Mouse (Mus musculus): ENCODE measurements around the gene Cdk4. TPM values are rescaled to one million over a fixed set of nuclear protein-coding genes. Genes with fewer than 3 reads are reported as not detected.

The Cdk4 gene
- polyA plus RNA-seq, 1 experiment from 2014 or later = 293 TPM

- Histone ChIP-seq H3K4me1 (ENCODE audit: control insufficient read depth, low read depth, low read length) (peaks cover 17% of the 10 kb centered on the region), H3K4me3 (ENCODE audit: low read depth, low read length) (no peak overlapping the region), H3K27me3 (ENCODE audit: control insufficient read depth, insufficient read depth, low read depth, low read length) (no peaks in the 10 kb centered on the region), H3K36me3 (ENCODE audit: control insufficient read depth, insufficient read depth) (peaks cover 17% of the 10 kb centered on the region), H3K9me3 (replicated peaks; ENCODE audit: control insufficient read depth, low read length) (no peaks in the 10 kb centered on the region), H3K27ac (ENCODE audit: low read length) (no peak overlapping the region), H3K4me2 (ENCODE audit: low read depth, low read length) (no peak overlapping the region), H3K9ac (ENCODE audit: low read depth, low read length) (no peak overlapping the region)
- 77% methylated on average over 20 of the region's 20 CpGs for WGBS (ENCODE audit: insufficient replicate concordance)
- ATAC-seq (ENCODE audit: low read depth) = no peak
Measured at GRCm38 (mm10) chr10:127098514-127098913, 35.2 kb downstream of the Cdk4 start.

GRCm38 (mm10) chr10:127099191-127099590 is 35.9 kb downstream of the Cdk4 start:
- no peaks in the 10 kb centered on the region for H3K27me3 ChIP-seq (ENCODE audit: control insufficient read depth, insufficient read depth, low read depth, low read length)
- no peak overlapping the region for H3K4me2 ChIP-seq (ENCODE audit: low read depth, low read length)
- WGBS (ENCODE audit: insufficient replicate concordance) = 75% methylated on average over 10 of the region's 10 CpGs
- no peak for ATAC-seq (ENCODE audit: low read depth)
- H3K9ac ChIP-seq (ENCODE audit: low read depth, low read length) = no peak overlapping the region
- peaks cover 20% of the 10 kb centered on the region for H3K4me1 ChIP-seq (ENCODE audit: control insufficient read depth, low read depth, low read length)
- no peak overlapping the region for H3K4me3 ChIP-seq (ENCODE audit: low read depth, low read length)
- H3K27ac ChIP-seq (ENCODE audit: low read length) = no peak overlapping the region
- H3K9me3 ChIP-seq (replicated peaks; ENCODE audit: control insufficient read depth, low read length) = no peaks in the 10 kb centered on the region
- H3K36me3 ChIP-seq (ENCODE audit: control insufficient read depth, insufficient read depth) = peaks cover 17% of the 10 kb centered on the region

- 62% methylated on average over 15 of the region's 15 CpGs for WGBS (ENCODE audit: insufficient replicate concordance)
Measured at GRCm38 (mm10) chr10:127099868-127100267, 36.5 kb downstream of the Cdk4 start.

GRCm38 (mm10) chr10:127100414-127100813 is 37.1 kb downstream of the Cdk4 start:
- no peaks in the 10 kb centered on the region for H3K27me3 ChIP-seq (ENCODE audit: control insufficient read depth, insufficient read depth, low read depth, low read length)
- H3K4me2 ChIP-seq (ENCODE audit: low read depth, low read length) = no peak overlapping the region
- H3K4me3 ChIP-seq (ENCODE audit: low read depth, low read length) = no peak overlapping the region
- H3K27ac ChIP-seq (ENCODE audit: low read length) = 0 out of 2 replicates have a peak overlapping the region, but pooled peaks have one; percentile 8
- ATAC-seq (ENCODE audit: low read depth) = peak; percentile 68
- peaks cover 17% of the 10 kb centered on the region for H3K36me3 ChIP-seq (ENCODE audit: control insufficient read depth, insufficient read depth)
- H3K9me3 ChIP-seq (replicated peaks; ENCODE audit: control insufficient read depth, low read length) = no peaks in the 10 kb centered on the region
- 21% methylated on average over 8 of the region's 8 CpGs for WGBS (ENCODE audit: insufficient replicate concordance)
- no peak overlapping the region for H3K9ac ChIP-seq (ENCODE audit: low read depth, low read length)
- peaks cover 20% of the 10 kb centered on the region for H3K4me1 ChIP-seq (ENCODE audit: control insufficient read depth, low read depth, low read length)

More at GRCm38 (mm10) chr10:127099868-127100267, 36.5 kb downstream of the Cdk4 start:
- Histone ChIP-seq H3K9ac (ENCODE audit: low read depth, low read length) (no peak overlapping the region), H3K4me1 (ENCODE audit: control insufficient read depth, low read depth, low read length) (peaks cover 20% of the 10 kb centered on the region), H3K4me2 (ENCODE audit: low read depth, low read length) (no peak overlapping the region), H3K9me3 (replicated peaks; ENCODE audit: control insufficient read depth, low read length) (no peaks in the 10 kb centered on the region), H3K4me3 (ENCODE audit: low read depth, low read length) (no peak overlapping the region), H3K36me3 (ENCODE audit: control insufficient read depth, insufficient read depth) (peaks cover 17% of the 10 kb centered on the region), H3K27ac (ENCODE audit: low read length) (no peak overlapping the region), H3K27me3 (ENCODE audit: control insufficient read depth, insufficient read depth, low read depth, low read length) (no peaks in the 10 kb centered on the region)
- no peak for ATAC-seq (ENCODE audit: low read depth)

- no peak for ATAC-seq (ENCODE audit: low read depth)
- Histone ChIP-seq H3K4me2 (ENCODE audit: low read depth, low read length) (no peak overlapping the region), H3K27me3 (ENCODE audit: control insufficient read depth, insufficient read depth, low read depth, low read length) (no peaks in the 10 kb centered on the region), H3K27ac (ENCODE audit: low read length) (no peak overlapping the region), H3K9ac (ENCODE audit: low read depth, low read length) (no peak overlapping the region), H3K36me3 (ENCODE audit: control insufficient read depth, insufficient read depth) (peaks cover 13% of the 10 kb centered on the region; the same call in 1 of the 2 replicates), H3K9me3 (replicated peaks; ENCODE audit: control insufficient read depth, low read length) (no peaks in the 10 kb centered on the region), H3K4me3 (ENCODE audit: low read depth, low read length) (no peak overlapping the region), H3K4me1 (ENCODE audit: control insufficient read depth, low read depth, low read length) (peaks cover 20% of the 10 kb centered on the region)
- 54% methylated on average over 6 of the region's 6 CpGs for WGBS (ENCODE audit: insufficient replicate concordance)
Measured at GRCm38 (mm10) chr10:127101151-127101550, 37.8 kb downstream of the Cdk4 start.

GRCm38 (mm10) chr10:127103631-127104030 is 40.3 kb downstream of the Cdk4 start:
- Histone ChIP-seq H3K4me1 (ENCODE audit: control insufficient read depth, low read depth, low read length) (peaks cover 31% of the 10 kb centered on the region), H3K27ac (ENCODE audit: low read length) (peak overlapping the region; percentile 9; the same call in 1 of the 2 replicates), H3K27me3 (ENCODE audit: control insufficient read depth, insufficient read depth, low read depth, low read length) (no peaks in the 10 kb centered on the region), H3K9me3 (replicated peaks; ENCODE audit: control insufficient read depth, low read length) (no peaks in the 10 kb centered on the region), H3K4me2 (ENCODE audit: low read depth, low read length) (no peak overlapping the region; the same call in 1 of the 2 replicates), H3K36me3 (ENCODE audit: control insufficient read depth, insufficient read depth) (0 out of 2 replicates have a peak, but pooled peaks cover 4% of the 10 kb centered on the region), H3K4me3 (ENCODE audit: low read depth, low read length) (no peak overlapping the region), H3K9ac (ENCODE audit: low read depth, low read length) (no peak overlapping the region)
- no peak for ATAC-seq (ENCODE audit: low read depth)
- 18% methylated on average over 7 of the region's 7 CpGs for WGBS (ENCODE audit: insufficient replicate concordance)

GRCm38 (mm10) chr10:127107563-127108261 is 44.4 kb downstream of the Cdk4 start:
- Histone ChIP-seq H3K9me3 (replicated peaks; ENCODE audit: control insufficient read depth, low read length) (no peaks in the 10 kb centered on the region), H3K4me1 (ENCODE audit: control insufficient read depth, low read depth, low read length) (peaks cover 16% of the 10 kb centered on the region), H3K9ac (ENCODE audit: low read depth, low read length) (no peak overlapping the region), H3K27me3 (ENCODE audit: control insufficient read depth, insufficient read depth, low read depth, low read length) (no peaks in the 10 kb centered on the region), H3K4me2 (ENCODE audit: low read depth, low read length) (peak overlapping the region; percentile 24; the same call in 1 of the 2 replicates), H3K36me3 (ENCODE audit: control insufficient read depth, insufficient read depth) (no peaks in the 10 kb centered on the region), H3K27ac (ENCODE audit: low read length) (no peak overlapping the region), H3K4me3 (ENCODE audit: low read depth, low read length) (no peak overlapping the region)
- 21% methylated on average over 16 of the region's 16 CpGs for WGBS (ENCODE audit: insufficient replicate concordance)
- peak; percentile 77 for ATAC-seq (ENCODE audit: low read depth)

GRCm38 (mm10) chr10:127108262-127108583 is 44.9 kb downstream of the Cdk4 start:
- Histone ChIP-seq H3K27ac (ENCODE audit: low read length) (no peak overlapping the region), H3K27me3 (ENCODE audit: control insufficient read depth, insufficient read depth, low read depth, low read length) (no peaks in the 10 kb centered on the region), H3K4me2 (ENCODE audit: low read depth, low read length) (no peak overlapping the region)

More at GRCm38 (mm10) chr10:127108262-127108583, 44.9 kb downstream of the Cdk4 start:
- ATAC-seq (ENCODE audit: low read depth) = peak; percentile 28; the same call in 1 of the 2 replicates
- H3K36me3 ChIP-seq (ENCODE audit: control insufficient read depth, insufficient read depth) = no peaks in the 10 kb centered on the region
- WGBS (ENCODE audit: insufficient replicate concordance) = 19% methylated on average over 3 of the region's 3 CpGs
- no peak overlapping the region for H3K9ac ChIP-seq (ENCODE audit: low read depth, low read length)
- H3K4me1 ChIP-seq (ENCODE audit: control insufficient read depth, low read depth, low read length) = peaks cover 16% of the 10 kb centered on the region
- no peak overlapping the region for H3K4me3 ChIP-seq (ENCODE audit: low read depth, low read length)
- no peaks in the 10 kb centered on the region for H3K9me3 ChIP-seq (replicated peaks; ENCODE audit: control insufficient read depth, low read length)
